Mouse (Mus musculus) 416B (cell line): ENCODE results near the gene Osbpl5.
A peak's percentile ranks its signal among the peaks of the same experiment; 100 is the strongest.

ENCODE experiments used
- DNase-seq: peaks from one replicate; pipeline ENCODE4 v3.0.0; 2011; ENCODE audit warnings: low read depth

The Osbpl5 gene

GRCm38 (mm10) chr7:143753990-143754715, 2.6 kb downstream of the Osbpl5 start:
- DNase-seq = peak; percentile 76

GRCm38 (mm10) chr7:143752606-143753005, 4.2 kb downstream of the Osbpl5 start:
- no peak for DNase-seq

GRCm38 (mm10) chr7:143752056-143752455, 4.7 kb downstream of the Osbpl5 start:
- DNase-seq = no peak

- peak; percentile 8 for DNase-seq
Measured at GRCm38 (mm10) chr7:143751380-143751779, 5.4 kb downstream of the Osbpl5 start.

GRCm38 (mm10) chr7:143749045-143749444, 7.7 kb downstream of the Osbpl5 start:
- no peak for DNase-seq

- DNase-seq = peak; percentile 89
Measured at GRCm38 (mm10) chr7:143748041-143748868, 8.5 kb downstream of the Osbpl5 start.

- no peak for DNase-seq
Measured at GRCm38 (mm10) chr7:143740653-143741052, 16.1 kb downstream of the Osbpl5 start.

GRCm38 (mm10) chr7:143739511-143740461, 17.0 kb downstream of the Osbpl5 start:
- no peak for DNase-seq

- no peak for DNase-seq
Measured at GRCm38 (mm10) chr7:143738601-143739006, 18.2 kb downstream of the Osbpl5 start.

- DNase-seq = no peak
Measured at GRCm38 (mm10) chr7:143738194-143738593, 18.6 kb downstream of the Osbpl5 start.

- no peak for DNase-seq
Measured at GRCm38 (mm10) chr7:143733746-143734145, 23.0 kb downstream of the Osbpl5 start.

GRCm38 (mm10) chr7:143729886-143730285, 26.9 kb downstream of the Osbpl5 start:
- DNase-seq = no peak

- DNase-seq = no peak
Measured at GRCm38 (mm10) chr7:143726396-143726795, 30.4 kb downstream of the Osbpl5 start.

- no peak for DNase-seq
Measured at GRCm38 (mm10) chr7:143723841-143724240, 32.9 kb downstream of the Osbpl5 start.

- no peak for DNase-seq
Measured at GRCm38 (mm10) chr7:143722646-143723045, 34.1 kb downstream of the Osbpl5 start.

GRCm38 (mm10) chr7:143717811-143718210, 39.0 kb downstream of the Osbpl5 start:
- no peak for DNase-seq

- DNase-seq = peak; percentile 97
Measured at GRCm38 (mm10) chr7:143713421-143713820, 43.4 kb downstream of the Osbpl5 start.

- peak; percentile 95 for DNase-seq
Measured at GRCm38 (mm10) chr7:143712771-143713348, 43.9 kb downstream of the Osbpl5 start.

- peak; percentile 83 for DNase-seq
Measured at GRCm38 (mm10) chr7:143712023-143712422, 44.8 kb downstream of the Osbpl5 start.

- DNase-seq = peak; percentile 35
Measured at GRCm38 (mm10) chr7:143711381-143711780, 45.4 kb downstream of the Osbpl5 start.

- no peak for DNase-seq
Measured at GRCm38 (mm10) chr7:143709395-143709794, 47.4 kb downstream of the Osbpl5 start.
